Mouse (Mus musculus) left cerebral cortex, postnatal 25 days (tissue): ENCODE results near the gene Nxph3. TPM values are rescaled to one million over a fixed set of nuclear protein-coding genes. Genes with fewer than 3 reads are reported as not detected.

ENCODE experiments used
- total RNA-seq, 2 experiments: library from RNA; stranded (reverse); gene quantifications; 2 replicates each; pipeline ENCODE4 v1.2.3; 2021

Gene Nxph3
- total RNA-seq, 2 experiments from 2014 or later: 20.5 to 35.2 TPM

Other genes starting within 250 kb of the Nxph3 start
- 10 to 100 TPM; 67.5 to 70.1 TPM for gene Kat7, start 204.3 kb downstream of the Nxph3 start, total RNA-seq
- 1 to 10 TPM; 2.5 to 3.8 TPM for gene Fam117a, start 177.6 kb downstream of the Nxph3 start, total RNA-seq
- gene Slc35b1, start 129.9 kb downstream of the Nxph3 start, total RNA-seq: 10 to 100 TPM; 65.6 to 66.0 TPM
- gene Spop, start 100.5 kb downstream of the Nxph3 start, total RNA-seq: 100 to 1,000 TPM; 183 to 188 TPM
- 1 to 10 TPM; 1.1 to 1.7 TPM for gene Ngfr, start 73.2 kb upstream of the Nxph3 start, total RNA-seq
- 10 to 100 TPM; 80.2 to 81.4 TPM for gene Phb, start 152.4 kb upstream of the Nxph3 start, total RNA-seq
- 10 to 100 TPM; 38.7 to 44.2 TPM for gene Zfp652, start 198.1 kb upstream of the Nxph3 start, total RNA-seq
- gene B130006D01Rik, start 209.0 kb upstream of the Nxph3 start, total RNA-seq: 1 to 10 TPM in 1 of 2 experiments, under 1 TPM in 1; 0.73 to 1.9 TPM